Mouse (Mus musculus) cerebellum, adult 11 months (tissue): ENCODE measurements around the gene Acacb.

Source experiments
- DNase-seq: peaks from one replicate; pipeline ENCODE4 v3.0.0; 2022

Acacb gene

GRCm38 (mm10) chr5:114146028-114146888 lies at the start of gene Acacb:
Gene Acacb, plus strand, starts transcription at chr5:114146535.
- no peak for DNase-seq

- DNase-seq, result peak; percentile 91
Measured at GRCm38 (mm10) chr5:114099709-114100389, 46.5 kb upstream of the Acacb start.

- no peak for DNase-seq
Measured at GRCm38 (mm10) chr5:114100390-114101099, 45.8 kb upstream of the Acacb start.

GRCm38 (mm10) chr5:114101873-114102272 lies 44.5 kb upstream of the Acacb start:
- DNase-seq, result no peak

- DNase-seq, result no peak
Measured at GRCm38 (mm10) chr5:114102807-114103206, 43.5 kb upstream of the Acacb start.

GRCm38 (mm10) chr5:114106391-114106935 lies 39.9 kb upstream of the Acacb start:
- DNase-seq, result no peak

- DNase-seq, result no peak
Measured at GRCm38 (mm10) chr5:114113334-114113733, 33.0 kb upstream of the Acacb start.

- DNase-seq, result no peak
Measured at GRCm38 (mm10) chr5:114115030-114115429, 31.3 kb upstream of the Acacb start.

- DNase-seq, result no peak
Measured at GRCm38 (mm10) chr5:114116586-114116985, 29.7 kb upstream of the Acacb start.

GRCm38 (mm10) chr5:114119806-114120205 lies 26.5 kb upstream of the Acacb start:
- DNase-seq, result no peak

GRCm38 (mm10) chr5:114126008-114126407 lies 20.3 kb upstream of the Acacb start:
- DNase-seq, result no peak

- no peak for DNase-seq
Measured at GRCm38 (mm10) chr5:114126499-114127244, 19.7 kb upstream of the Acacb start.

- peak; percentile 76 for DNase-seq
Measured at GRCm38 (mm10) chr5:114127374-114128349, 18.7 kb upstream of the Acacb start, which contains the start of gene Alkbh2. Gene Alkbh2, minus strand, starts transcription at chr5:114128218.

- DNase-seq, result no peak
Measured at GRCm38 (mm10) chr5:114129550-114130210, 16.7 kb upstream of the Acacb start.

GRCm38 (mm10) chr5:114130211-114130605 lies 16.1 kb upstream of the Acacb start, which contains the start of gene Ung:
Gene Ung, plus strand, starts transcription at chr5:114130386.
- DNase-seq, result peak; percentile 53

GRCm38 (mm10) chr5:114130698-114131520 lies 15.4 kb upstream of the Acacb start:
- DNase-seq, result peak; percentile 91

- peak; percentile 46 for DNase-seq
Measured at GRCm38 (mm10) chr5:114131521-114131840, 14.9 kb upstream of the Acacb start.

- DNase-seq, result no peak
Measured at GRCm38 (mm10) chr5:114132841-114133240, 13.5 kb upstream of the Acacb start.

GRCm38 (mm10) chr5:114134091-114134534 lies 12.2 kb upstream of the Acacb start:
- no peak for DNase-seq

GRCm38 (mm10) chr5:114135516-114135915 lies 10.8 kb upstream of the Acacb start:
- DNase-seq, result no peak
